Mouse (Mus musculus): Measurements from ENCODE around the gene Slc9a3r1. TPM values are rescaled to one million over a fixed set of nuclear protein-coding genes. Genes with fewer than 3 reads are reported as not detected.
A peak's percentile ranks its signal among the peaks of the same experiment; 100 is the strongest.

Gene Slc9a3r1
- polyA plus RNA-seq, 1 experiment from 2014 or later: 165 TPM

GRCm38 (mm10) chr11:115160016-115160797, 2.9 kb upstream of the Slc9a3r1 start:
- no peak overlapping the region for H3K9ac ChIP-seq (ENCODE audit: low read length)
- no peak overlapping the region for H3K4me3 ChIP-seq (ENCODE audit: low read depth, low read length)
- H3K27ac ChIP-seq (ENCODE audit: low read depth): no peak overlapping the region
- no peaks in the 10 kb centered on the region for H3K27me3 ChIP-seq (replicated peaks; ENCODE audit: control insufficient read depth, insufficient read depth, low read length)
- no peaks in the 10 kb centered on the region for H3K9me3 ChIP-seq (ENCODE audit: control insufficient read depth, low read length)
- DNase-seq (ENCODE audit: low spot score): peak; percentile 89
- H3K36me3 ChIP-seq (ENCODE audit: control insufficient read depth, insufficient read depth, low read length): no peaks in the 10 kb centered on the region
- no peak for ATAC-seq (replicated peaks; ENCODE audit: low FRiP score, low TSS enrichment, low read depth)
- 61% methylated on average over 11 of the region's 11 CpGs for WGBS
- H3K4me1 ChIP-seq (replicated peaks; ENCODE audit: control insufficient read depth, insufficient read depth, low read length): peaks cover 30% of the 10 kb centered on the region
- H3K4me2 ChIP-seq (ENCODE audit: low read length): no peak overlapping the region

- Histone ChIP-seq H3K4me2 (ENCODE audit: low read length) (no peak overlapping the region), H3K9me3 (ENCODE audit: control insufficient read depth, low read length) (no peaks in the 10 kb centered on the region), H3K27ac (ENCODE audit: low read depth) (peak overlapping the region; percentile 43; the same call in 1 of the 2 replicates), H3K4me1 (replicated peaks; ENCODE audit: control insufficient read depth, insufficient read depth, low read length) (peaks cover 28% of the 10 kb centered on the region), H3K4me3 (ENCODE audit: low read depth, low read length) (no peak overlapping the region), H3K36me3 (ENCODE audit: control insufficient read depth, insufficient read depth, low read length) (no peaks in the 10 kb centered on the region), H3K27me3 (replicated peaks; ENCODE audit: control insufficient read depth, insufficient read depth, low read length) (no peaks in the 10 kb centered on the region), H3K9ac (ENCODE audit: low read length) (no peak overlapping the region)
- 38% methylated on average over 10 of the region's 10 CpGs for WGBS
- ATAC-seq (replicated peaks; ENCODE audit: low FRiP score, low TSS enrichment, low read depth): no peak
- DNase-seq (ENCODE audit: low spot score): peak; percentile 91
Measured at GRCm38 (mm10) chr11:115160883-115161577, 2.1 kb upstream of the Slc9a3r1 start.

GRCm38 (mm10) chr11:115161578-115162204, 1.4 kb upstream of the Slc9a3r1 start:
- no peaks in the 10 kb centered on the region for H3K9me3 ChIP-seq (ENCODE audit: control insufficient read depth, low read length)
- H3K36me3 ChIP-seq (ENCODE audit: control insufficient read depth, insufficient read depth, low read length): no peaks in the 10 kb centered on the region
- peak overlapping the region; percentile 43; the same call in 1 of the 2 replicates for H3K27ac ChIP-seq (ENCODE audit: low read depth)
- 60% methylated on average over 9 of the region's 9 CpGs for WGBS
- no peaks in the 10 kb centered on the region for H3K27me3 ChIP-seq (replicated peaks; ENCODE audit: control insufficient read depth, insufficient read depth, low read length)
- no peak overlapping the region for H3K4me2 ChIP-seq (ENCODE audit: low read length)
- no peak overlapping the region for H3K9ac ChIP-seq (ENCODE audit: low read length)
- no peak overlapping the region for H3K4me3 ChIP-seq (ENCODE audit: low read depth, low read length)
- peaks cover 31% of the 10 kb centered on the region for H3K4me1 ChIP-seq (replicated peaks; ENCODE audit: control insufficient read depth, insufficient read depth, low read length)
- peak; percentile 66 for DNase-seq (ENCODE audit: low spot score)
- ATAC-seq (replicated peaks; ENCODE audit: low FRiP score, low TSS enrichment, low read depth): no peak

GRCm38 (mm10) chr11:115162205-115162601, 938 bp upstream of the Slc9a3r1 start:
- 18% methylated on average over 9 of the region's 9 CpGs for WGBS
- no peak overlapping the region for H3K27ac ChIP-seq (ENCODE audit: low read depth)
- peak overlapping the region; percentile 75; the same call in 1 of the 2 replicates for H3K4me3 ChIP-seq (ENCODE audit: low read depth, low read length)
- peak overlapping the region; percentile 76 for H3K4me2 ChIP-seq (ENCODE audit: low read length)
- no peaks in the 10 kb centered on the region for H3K9me3 ChIP-seq (ENCODE audit: control insufficient read depth, low read length)
- no peak for DNase-seq (ENCODE audit: low spot score)
- no peaks in the 10 kb centered on the region for H3K36me3 ChIP-seq (ENCODE audit: control insufficient read depth, insufficient read depth, low read length)
- H3K9ac ChIP-seq (ENCODE audit: low read length): no peak overlapping the region
- H3K27me3 ChIP-seq (replicated peaks; ENCODE audit: control insufficient read depth, insufficient read depth, low read length): no peaks in the 10 kb centered on the region
- peaks cover 31% of the 10 kb centered on the region for H3K4me1 ChIP-seq (replicated peaks; ENCODE audit: control insufficient read depth, insufficient read depth, low read length)
- no peak for ATAC-seq (replicated peaks; ENCODE audit: low FRiP score, low TSS enrichment, low read depth)

- under 1% methylated on average over 47 of the region's 47 CpGs for WGBS
- peak overlapping the region; percentile 75 for H3K4me3 ChIP-seq (ENCODE audit: low read depth, low read length)
- H3K4me1 ChIP-seq (replicated peaks; ENCODE audit: control insufficient read depth, insufficient read depth, low read length): peaks cover 25% of the 10 kb centered on the region
- H3K36me3 ChIP-seq (ENCODE audit: control insufficient read depth, insufficient read depth, low read length): no peaks in the 10 kb centered on the region
- ATAC-seq (replicated peaks; ENCODE audit: low FRiP score, low TSS enrichment, low read depth): peak; percentile 12; the same call in 1 of the 2 replicates
- no peaks in the 10 kb centered on the region for H3K27me3 ChIP-seq (replicated peaks; ENCODE audit: control insufficient read depth, insufficient read depth, low read length)
- H3K27ac ChIP-seq (ENCODE audit: low read depth): peak overlapping the region; percentile 62
- H3K9ac ChIP-seq (ENCODE audit: low read length): peak overlapping the region; percentile 55
- DNase-seq (ENCODE audit: low spot score): no peak
- H3K4me2 ChIP-seq (ENCODE audit: low read length): peak overlapping the region; percentile 76
- no peaks in the 10 kb centered on the region for H3K9me3 ChIP-seq (ENCODE audit: control insufficient read depth, low read length)
Measured at GRCm38 (mm10) chr11:115163568-115164150, 518 bp downstream of the Slc9a3r1 start.

GRCm38 (mm10) chr11:115164341-115164975, 1.3 kb downstream of the Slc9a3r1 start:
- DNase-seq (ENCODE audit: low spot score) (peak; percentile 69), ATAC-seq (replicated peaks; ENCODE audit: low FRiP score, low TSS enrichment, low read depth) (peak; percentile 24)
- Histone ChIP-seq H3K4me3 (ENCODE audit: low read depth, low read length) (peak overlapping the region; percentile 75), H3K9me3 (ENCODE audit: control insufficient read depth, low read length) (no peaks in the 10 kb centered on the region), H3K36me3 (ENCODE audit: control insufficient read depth, insufficient read depth, low read length) (no peaks in the 10 kb centered on the region), H3K4me1 (replicated peaks; ENCODE audit: control insufficient read depth, insufficient read depth, low read length) (peaks cover 25% of the 10 kb centered on the region), H3K4me2 (ENCODE audit: low read length) (peak overlapping the region; percentile 76), H3K27ac (ENCODE audit: low read depth) (peak overlapping the region; percentile 57; the same call in 1 of the 2 replicates), H3K9ac (ENCODE audit: low read length) (peak overlapping the region; percentile 55), H3K27me3 (replicated peaks; ENCODE audit: control insufficient read depth, insufficient read depth, low read length) (no peaks in the 10 kb centered on the region)
- under 1% methylated on average over 13 of the region's 14 CpGs for WGBS

- peak overlapping the region; percentile 75 for H3K4me3 ChIP-seq (ENCODE audit: low read depth, low read length)
- DNase-seq (ENCODE audit: low spot score): peak; percentile 68
- peak overlapping the region; percentile 57; the same call in 1 of the 2 replicates for H3K27ac ChIP-seq (ENCODE audit: low read depth)
- H3K27me3 ChIP-seq (replicated peaks; ENCODE audit: control insufficient read depth, insufficient read depth, low read length): no peaks in the 10 kb centered on the region
- peak overlapping the region; percentile 76 for H3K4me2 ChIP-seq (ENCODE audit: low read length)
- peak overlapping the region; percentile 35; the same call in 1 of the 2 replicates for H3K9ac ChIP-seq (ENCODE audit: low read length)
- ATAC-seq (replicated peaks; ENCODE audit: low FRiP score, low TSS enrichment, low read depth): peak; percentile 44
- 2% methylated on average over 9 of the region's 9 CpGs for WGBS
- H3K4me1 ChIP-seq (replicated peaks; ENCODE audit: control insufficient read depth, insufficient read depth, low read length): peaks cover 25% of the 10 kb centered on the region
- no peaks in the 10 kb centered on the region for H3K9me3 ChIP-seq (ENCODE audit: control insufficient read depth, low read length)
- no peaks in the 10 kb centered on the region for H3K36me3 ChIP-seq (ENCODE audit: control insufficient read depth, insufficient read depth, low read length)
Measured at GRCm38 (mm10) chr11:115164976-115165374, 1.8 kb downstream of the Slc9a3r1 start.

- DNase-seq (ENCODE audit: low spot score): no peak
- H3K4me3 ChIP-seq (ENCODE audit: low read depth, low read length): no peak overlapping the region
- H3K27ac ChIP-seq (ENCODE audit: low read depth): no peak overlapping the region
- H3K27me3 ChIP-seq (replicated peaks; ENCODE audit: control insufficient read depth, insufficient read depth, low read length): no peaks in the 10 kb centered on the region
- no peaks in the 10 kb centered on the region for H3K36me3 ChIP-seq (ENCODE audit: control insufficient read depth, insufficient read depth, low read length)
- 65% methylated on average over 3 of the region's 3 CpGs for WGBS
- no peak overlapping the region for H3K4me2 ChIP-seq (ENCODE audit: low read length)
- peaks cover 30% of the 10 kb centered on the region for H3K4me1 ChIP-seq (replicated peaks; ENCODE audit: control insufficient read depth, insufficient read depth, low read length)
- H3K9ac ChIP-seq (ENCODE audit: low read length): no peak overlapping the region
- H3K9me3 ChIP-seq (ENCODE audit: control insufficient read depth, low read length): no peaks in the 10 kb centered on the region
- ATAC-seq (replicated peaks; ENCODE audit: low FRiP score, low TSS enrichment, low read depth): no peak
Measured at GRCm38 (mm10) chr11:115166776-115167175, 3.6 kb downstream of the Slc9a3r1 start.

Measured in intestine, embryonic 14.5 days (tissue).